Mouse (Mus musculus): Measurements from ENCODE around the gene Qprt. TPM values are rescaled to one million over a fixed set of nuclear protein-coding genes. Genes with fewer than 3 reads are reported as not detected.
"Not testable (repeated sequence)": the region's sequence is repeated elsewhere in the genome, so short reads cannot be mapped to it uniquely, and the experiment has no call there.

Gene Qprt
- polyA plus RNA-seq, 1 experiment, result 0.81 TPM

DNA sequence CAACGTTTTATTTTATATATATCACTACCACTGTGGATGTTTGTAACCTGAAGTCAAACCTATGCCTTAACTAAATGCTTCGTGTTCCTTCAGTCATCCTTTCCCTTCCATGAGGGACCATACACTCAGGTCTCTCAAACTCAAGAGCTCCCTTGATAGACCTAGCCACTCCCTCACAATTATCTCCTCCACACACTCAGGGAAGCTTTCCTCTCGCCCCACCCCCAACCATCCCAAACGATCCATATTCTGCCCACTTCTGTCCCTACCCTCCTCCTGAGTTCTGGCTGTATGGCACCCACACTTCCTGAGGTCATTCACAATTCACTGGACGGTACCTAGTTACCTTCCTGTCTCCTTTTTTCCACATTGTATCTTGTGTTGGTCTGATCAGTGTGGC lies 23.5 kb downstream of the Qprt start:
- DNase-seq (ENCODE audit: low spot score), result no peak

DNA sequence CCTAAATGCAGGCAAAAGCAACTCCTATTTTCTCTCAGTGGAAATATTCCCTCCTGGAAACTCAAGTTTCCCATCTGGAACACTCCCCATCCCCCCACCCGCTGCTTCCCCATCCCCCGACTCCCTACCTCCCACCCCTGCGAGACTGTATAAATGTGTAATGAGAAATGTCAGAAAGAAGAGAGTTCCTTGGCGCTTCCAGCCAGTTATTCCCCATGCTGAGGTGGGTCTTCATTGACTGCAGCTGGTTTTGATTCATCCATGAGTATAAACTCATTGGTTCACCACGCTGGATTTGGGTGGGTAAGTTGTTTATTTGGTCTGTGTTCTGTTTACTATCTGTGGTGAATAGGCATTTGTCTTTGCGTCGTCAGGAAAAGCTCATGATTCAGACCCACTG lies 25.6 kb downstream of the Qprt start:
- DNase-seq (ENCODE audit: low spot score), result no peak

DNA sequence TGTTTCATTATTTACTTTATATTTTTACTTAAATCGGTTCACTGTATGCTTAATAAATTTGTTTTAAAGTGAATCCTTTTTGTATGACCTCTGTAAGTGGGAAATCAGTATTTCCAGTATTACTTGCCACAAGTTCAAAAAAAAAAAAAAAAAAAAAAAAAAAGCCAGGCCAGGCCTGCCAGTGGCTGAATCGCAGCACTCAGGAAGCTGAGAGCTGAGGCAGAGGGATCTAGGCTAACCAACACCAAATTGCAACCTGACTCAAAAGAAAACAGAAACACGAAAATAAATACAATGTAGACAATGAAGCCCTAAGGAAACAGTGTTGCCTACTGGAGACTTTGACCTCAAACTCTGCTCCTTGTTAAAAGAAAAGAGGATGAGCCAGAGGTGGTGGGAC lies 28.1 kb downstream of the Qprt start:
- DNase-seq (ENCODE audit: low spot score), result no peak

DNA sequence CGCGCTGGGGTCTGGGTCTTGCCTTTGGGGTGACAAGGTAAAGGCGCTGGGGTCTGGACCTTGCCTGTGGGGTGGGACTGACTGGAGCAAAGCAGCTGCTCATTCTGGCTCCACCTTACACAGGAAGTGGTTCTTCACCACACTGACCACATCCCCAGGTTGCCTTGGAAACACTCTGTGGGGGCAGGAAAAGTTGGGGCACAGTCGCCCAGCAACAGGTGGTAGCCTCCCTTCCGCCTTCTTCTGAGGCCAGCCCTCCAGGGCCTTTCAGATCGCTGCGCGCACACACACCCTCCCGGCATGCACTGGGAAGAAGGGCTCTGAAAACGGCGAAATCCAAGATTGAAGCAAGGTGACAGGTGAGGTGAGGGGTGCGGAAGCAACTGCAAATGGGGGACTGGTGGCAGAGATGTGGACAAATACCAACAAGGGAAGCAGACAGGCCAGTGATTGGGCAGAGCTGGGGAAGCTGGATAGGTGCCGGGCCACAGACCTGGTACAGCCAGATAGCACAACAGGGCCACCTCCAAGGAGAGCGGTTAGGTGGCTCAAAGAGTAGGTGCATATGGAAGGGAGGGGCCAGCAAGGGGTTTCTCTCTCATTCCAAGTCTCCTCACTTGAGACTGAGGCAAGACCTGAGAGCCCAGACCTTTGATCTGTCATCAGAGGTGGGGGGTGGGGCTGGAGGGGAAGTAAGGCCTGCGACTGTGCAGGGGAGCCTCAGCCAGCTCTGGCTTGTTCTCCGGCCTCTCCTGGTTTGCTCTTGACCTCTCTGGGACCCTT lies 30.7 kb downstream of the Qprt start, which contains the start of gene AI467606:
TSS of gene AI467606 (plus strand) at position 246 of the 783 bp plus-strand sequence.
- DNase-seq (ENCODE audit: low spot score), result no peak

DNA sequence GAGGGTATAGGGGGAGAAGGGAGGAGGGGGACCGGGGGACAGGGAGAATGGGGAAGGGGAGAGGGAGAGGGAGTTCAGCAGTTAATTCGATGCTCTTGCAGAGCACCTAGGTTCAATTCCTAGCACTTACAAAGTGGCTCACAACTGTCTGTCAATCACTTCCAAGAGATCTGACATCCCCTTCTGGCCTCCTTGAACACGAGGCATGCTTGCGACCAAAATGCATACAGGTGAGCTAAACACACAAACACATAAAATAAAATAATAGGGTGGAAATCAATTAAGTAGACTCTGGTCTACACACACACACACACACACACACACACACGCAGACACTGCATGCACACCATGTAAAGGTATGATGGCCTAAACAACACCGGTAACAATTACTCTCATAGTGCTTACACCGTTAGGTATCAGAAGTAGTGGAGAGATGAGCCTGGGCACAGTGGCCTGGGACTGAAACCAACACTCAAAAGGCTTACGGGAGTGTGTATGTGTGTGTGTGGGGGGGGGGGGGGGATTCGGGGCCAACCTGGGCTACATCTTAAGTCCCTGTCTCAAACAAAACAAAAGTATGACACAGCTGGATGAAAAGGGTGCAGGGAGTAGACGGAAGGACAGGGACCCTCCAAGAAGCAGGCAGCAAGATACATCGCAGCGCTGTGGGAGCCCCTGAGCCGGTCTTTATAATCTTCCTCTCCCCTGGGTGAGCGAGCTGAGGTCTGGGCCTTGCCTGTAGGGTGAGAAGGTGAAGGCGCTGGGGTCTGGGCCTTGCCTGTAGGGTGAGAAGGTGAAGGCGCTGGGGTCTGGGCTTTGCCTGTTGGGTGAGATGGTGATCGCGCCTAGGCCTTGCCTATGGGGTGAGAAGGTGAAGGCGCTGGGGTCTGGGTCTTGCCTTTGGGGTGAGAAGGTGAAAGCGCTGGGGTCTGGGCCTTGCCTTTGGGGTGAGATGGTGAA lies 31.6 kb downstream of the Qprt start:
- DNase-seq (ENCODE audit: low spot score), result no peak

DNA sequence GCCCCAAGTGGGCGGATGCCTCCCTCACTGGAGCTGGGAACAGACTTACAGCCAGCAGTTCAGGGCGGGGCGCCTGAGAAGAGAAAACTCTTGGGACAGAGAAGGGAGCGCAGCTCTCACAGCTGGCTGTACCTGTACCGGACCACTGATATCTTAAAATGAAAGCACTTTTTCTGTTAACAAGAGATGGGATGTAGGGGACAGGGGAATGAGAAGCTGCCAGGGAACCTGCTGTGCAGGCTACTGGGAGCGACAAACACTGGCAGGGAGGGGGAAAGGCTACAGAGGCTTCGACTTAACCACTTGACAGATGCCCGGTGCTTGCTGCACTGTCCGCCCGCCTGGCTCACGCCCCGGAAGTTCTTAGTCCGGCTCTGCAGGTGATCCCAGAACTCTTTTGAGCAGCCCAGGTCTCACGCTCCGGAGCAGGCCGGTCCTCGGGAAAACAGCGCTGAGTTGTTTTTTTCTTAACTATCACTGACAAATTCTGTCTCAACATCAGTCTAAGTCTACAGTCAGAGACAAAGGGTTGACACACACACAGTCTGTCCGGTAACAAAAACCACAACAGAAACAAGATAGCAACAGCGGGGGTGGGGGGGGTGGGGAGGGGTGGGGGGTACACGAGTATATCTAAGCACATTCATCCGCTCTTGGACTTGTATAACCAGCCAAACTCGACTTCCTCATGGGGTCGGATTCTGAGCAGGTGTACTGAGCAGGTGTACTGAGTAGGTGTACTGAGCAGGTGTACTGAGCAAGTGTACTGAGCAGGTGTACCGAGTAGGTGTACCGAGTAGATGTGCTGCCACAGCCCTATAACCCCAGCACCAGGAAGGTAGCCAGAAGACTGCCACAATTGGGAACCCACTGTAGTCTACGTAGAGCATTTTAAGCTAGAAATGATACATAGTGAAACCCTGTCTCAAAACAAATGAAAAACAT lies 32.9 kb downstream of the Qprt start:
- no peak for DNase-seq (ENCODE audit: low spot score)

DNA sequence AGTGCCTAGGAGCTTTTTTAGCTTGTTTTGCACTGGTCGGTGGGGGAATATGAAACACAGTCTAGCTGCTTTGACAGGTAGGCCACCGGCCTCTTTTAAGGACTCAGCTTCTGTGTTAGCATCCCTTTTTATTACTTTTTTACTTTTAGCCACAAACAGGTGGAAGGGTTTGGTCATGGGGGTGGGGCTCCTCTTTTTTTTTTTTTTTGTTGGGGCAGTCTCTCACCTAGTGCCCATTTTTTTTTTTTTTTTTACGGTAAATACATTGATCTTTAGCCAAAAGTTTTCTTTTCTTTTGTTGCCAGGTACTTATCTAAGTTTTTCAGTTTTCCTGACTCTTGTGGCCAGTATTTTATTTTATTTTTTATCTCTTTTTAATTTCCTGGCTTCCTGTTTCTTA lies 33.9 kb downstream of the Qprt start:
- no peak for DNase-seq (ENCODE audit: low spot score)

DNA sequence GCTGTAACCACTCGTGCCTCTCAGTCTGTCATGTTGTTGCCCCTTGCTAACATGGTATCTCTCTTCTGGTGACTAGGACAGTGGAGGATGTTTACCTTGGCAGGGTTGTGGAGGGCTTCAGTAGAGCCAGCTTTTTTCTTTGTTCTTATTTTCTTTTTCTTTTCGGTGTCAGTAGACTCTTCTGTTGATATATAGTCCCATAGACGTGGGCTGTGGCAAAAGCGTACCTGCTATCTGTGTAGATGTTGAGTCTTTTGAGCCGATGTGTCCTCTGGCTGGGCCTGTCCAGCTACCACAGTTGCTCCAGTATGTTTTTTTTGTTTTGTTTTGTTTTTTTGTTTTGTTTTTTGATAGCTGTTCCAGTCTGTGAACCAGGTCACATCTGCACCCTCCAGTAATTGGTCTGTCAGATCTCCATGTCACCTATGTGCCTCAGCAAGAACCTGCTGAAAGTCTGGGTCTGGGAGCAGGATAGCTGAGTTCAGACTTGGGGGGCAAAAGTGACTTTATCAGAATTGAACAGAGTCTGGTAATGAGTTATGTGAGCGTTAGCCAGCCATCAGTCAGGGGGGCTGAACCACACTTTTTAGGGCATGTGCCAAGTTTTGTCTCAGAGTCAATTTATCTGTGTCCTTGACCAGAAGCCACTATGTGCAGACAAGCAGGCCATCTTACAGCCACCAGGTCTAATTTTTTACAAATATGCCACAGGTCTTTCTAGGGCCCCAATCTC lies 34.6 kb downstream of the Qprt start, which contains the start of gene Zg16:
TSS of gene Zg16 (minus strand) at position 51 of the 733 bp plus-strand sequence.
- not testable (repeated sequence) for DNase-seq (ENCODE audit: low spot score)

DNA sequence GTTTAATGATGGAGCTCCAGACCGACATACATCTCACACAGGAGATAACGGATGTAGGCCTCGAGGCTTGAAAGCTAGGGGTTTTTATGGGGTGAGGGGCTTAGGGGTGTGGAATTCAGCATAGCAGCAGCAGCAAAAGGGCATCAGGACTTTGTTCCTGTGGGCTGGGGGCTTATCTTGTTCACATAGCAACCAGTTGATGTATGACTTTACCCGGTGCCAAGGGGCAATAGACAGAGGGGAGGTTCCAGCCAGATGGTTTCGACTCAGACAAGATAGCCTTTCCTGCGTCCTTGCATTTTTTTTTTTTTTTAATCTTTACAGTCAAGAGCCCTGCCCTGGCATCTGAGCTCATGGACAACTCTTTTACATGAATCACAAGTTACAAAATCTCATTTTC lies 36.3 kb downstream of the Qprt start:
- DNase-seq (ENCODE audit: low spot score), result not testable (repeated sequence)

DNA sequence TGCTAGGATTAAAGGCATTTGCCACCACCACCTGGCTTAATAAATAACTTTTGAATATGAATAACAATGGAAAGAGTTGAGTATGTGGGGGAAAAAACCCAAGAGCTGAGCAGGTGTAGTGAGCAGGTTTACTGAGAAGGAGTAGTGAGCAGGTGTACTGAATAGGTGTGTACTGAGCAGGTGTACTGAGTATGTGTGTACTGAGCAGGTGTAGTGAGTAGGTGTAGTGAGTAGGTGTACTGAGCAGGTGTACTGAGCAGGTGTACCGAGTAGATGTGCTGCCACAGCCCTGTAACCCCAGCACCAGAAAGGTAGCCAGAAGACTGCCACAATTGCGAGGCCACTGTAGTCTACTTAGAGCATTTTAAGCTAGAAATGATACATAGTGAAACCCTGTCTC lies 37.2 kb downstream of the Qprt start:
- DNase-seq (ENCODE audit: low spot score), result no peak

DNA sequence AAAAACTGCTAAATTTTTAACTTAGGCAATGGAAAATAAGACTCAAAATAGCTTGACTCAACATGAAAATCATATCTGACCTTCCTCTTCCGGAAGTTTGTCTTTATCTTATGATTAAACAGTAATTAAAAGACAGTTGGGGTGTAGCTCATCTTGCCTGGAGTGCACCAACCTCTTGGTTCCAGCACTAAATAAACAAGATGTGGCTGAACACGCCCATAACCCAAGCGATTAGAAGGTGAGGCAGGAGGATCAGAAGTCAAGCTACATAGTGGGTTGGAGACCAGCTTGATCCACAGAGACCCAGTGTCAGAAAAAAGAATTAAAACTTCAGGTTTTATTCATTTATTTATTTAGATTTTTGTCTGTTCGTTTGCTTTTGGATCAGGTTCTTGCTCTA lies 38.3 kb downstream of the Qprt start:
- DNase-seq (ENCODE audit: low spot score), result no peak

DNA sequence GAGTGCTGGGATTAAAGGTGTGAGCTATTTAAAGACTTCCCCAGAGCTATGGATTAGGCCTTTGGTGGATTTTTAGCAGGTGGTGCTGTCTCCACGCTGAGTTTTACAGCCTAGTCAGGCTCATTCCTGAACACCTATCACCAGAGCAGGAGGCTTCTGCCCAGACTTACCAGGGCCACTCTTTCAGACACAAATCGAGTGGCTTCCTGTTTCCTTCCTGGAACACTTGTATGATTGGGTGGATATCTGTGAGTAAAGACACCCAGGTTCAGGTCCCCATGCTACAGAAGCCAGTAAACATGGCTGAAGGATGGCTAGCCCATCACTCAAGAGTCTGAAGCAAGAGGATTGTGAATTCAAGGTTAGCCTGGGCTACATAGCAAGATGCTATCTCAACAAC lies 39.0 kb downstream of the Qprt start:
- DNase-seq (ENCODE audit: low spot score), result no peak

DNA sequence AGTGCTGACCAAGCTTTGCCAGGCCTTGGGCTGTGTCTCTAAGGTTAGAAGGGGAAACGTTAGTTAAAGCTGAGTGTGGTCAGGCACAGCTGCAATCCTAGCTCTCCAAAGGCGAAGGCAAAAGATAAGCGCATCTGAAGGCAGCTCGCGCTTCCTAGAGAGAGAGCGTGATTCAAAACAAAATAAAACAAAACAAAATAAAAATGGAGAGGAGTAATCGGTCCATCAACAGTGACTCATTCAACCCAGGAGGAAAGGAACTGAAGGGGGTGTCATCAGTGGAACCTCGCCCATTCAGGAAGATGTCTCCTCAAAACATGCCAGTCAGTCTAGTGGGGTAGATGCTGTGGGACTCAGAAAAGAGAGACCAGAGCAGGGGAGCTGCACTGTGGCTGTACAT lies 39.8 kb downstream of the Qprt start:
- no peak for DNase-seq (ENCODE audit: low spot score)

DNA sequence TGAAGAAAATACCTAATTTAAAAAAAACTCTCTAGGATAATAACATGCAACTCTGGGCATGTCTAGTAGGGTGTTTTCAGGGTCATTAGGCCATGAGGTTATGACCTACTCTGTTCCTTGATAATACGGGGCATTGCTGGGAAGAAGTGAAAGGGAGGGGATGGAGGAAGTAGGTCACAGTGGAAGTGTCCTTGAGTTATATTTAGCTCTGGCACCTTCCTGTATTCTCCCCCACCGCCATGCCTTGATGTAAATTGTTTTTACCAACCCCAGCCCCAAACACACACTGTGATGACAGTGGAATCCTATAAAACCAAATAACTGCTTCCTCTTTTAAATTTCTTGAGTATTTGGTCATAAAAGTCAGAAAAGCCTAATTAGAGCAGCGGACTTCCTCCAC lies 42.0 kb downstream of the Qprt start:
- DNase-seq (ENCODE audit: low spot score), result no peak

DNA sequence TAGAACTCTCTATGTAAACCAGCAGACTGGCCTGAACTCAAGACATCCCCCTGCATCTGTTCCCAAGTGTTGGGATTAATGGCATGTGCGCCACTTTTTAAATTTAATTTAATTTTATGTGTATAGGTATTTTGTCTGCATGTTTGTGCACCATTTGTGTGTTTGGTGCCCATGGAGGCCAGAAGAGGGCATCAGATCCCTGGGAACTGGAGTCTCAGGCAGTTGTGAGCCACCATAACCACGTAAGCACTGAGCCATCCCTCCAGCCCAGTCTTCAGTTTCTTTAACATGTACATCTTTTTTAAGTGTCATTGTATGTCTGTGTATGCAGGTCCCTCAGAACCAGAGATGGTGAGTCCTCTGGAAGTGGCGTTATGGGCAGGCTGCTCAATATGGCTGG lies 44.3 kb downstream of the Qprt start:
- no peak for DNase-seq (ENCODE audit: low spot score)

DNA sequence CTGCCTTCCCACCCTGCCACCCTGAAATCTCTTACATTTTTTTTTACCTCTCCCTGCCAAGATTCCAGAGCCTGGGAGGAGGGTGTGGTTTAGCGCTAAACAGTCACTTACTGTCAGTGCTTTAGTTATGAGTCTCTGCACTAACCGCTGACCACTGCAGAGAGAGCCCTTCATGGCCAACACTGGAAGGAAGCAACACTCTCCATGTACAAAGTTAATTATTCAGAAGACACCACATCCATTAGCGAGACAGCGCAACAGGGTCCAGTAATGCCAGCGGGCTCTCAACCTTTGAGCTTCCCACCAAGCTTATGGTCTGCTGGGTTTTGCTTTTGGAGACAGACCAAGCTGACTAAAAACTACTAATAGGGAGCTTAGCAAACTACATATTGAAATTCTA lies 45.8 kb downstream of the Qprt start:
- no peak for DNase-seq (ENCODE audit: low spot score)

DNA sequence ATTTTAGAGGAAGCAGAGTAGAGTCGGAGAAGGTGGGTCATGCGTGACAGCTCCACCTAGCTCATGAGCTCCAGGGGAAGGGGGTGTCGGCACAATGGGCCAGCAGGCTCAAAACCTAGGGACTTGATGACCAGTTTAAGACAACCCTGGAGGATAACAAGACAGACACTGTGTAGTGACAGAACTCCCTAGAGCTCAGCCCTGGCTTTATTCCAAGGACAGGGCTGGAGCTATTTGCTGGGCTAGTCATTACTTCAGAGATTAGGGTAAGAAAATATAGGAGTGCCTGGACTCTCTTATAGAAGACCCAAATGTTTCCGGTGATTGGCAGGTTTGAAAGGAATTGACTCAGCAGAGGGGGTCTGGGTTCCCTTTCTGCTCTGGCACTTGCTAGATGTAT lies 48.8 kb downstream of the Qprt start:
- no peak for DNase-seq (ENCODE audit: low spot score)

DNA sequence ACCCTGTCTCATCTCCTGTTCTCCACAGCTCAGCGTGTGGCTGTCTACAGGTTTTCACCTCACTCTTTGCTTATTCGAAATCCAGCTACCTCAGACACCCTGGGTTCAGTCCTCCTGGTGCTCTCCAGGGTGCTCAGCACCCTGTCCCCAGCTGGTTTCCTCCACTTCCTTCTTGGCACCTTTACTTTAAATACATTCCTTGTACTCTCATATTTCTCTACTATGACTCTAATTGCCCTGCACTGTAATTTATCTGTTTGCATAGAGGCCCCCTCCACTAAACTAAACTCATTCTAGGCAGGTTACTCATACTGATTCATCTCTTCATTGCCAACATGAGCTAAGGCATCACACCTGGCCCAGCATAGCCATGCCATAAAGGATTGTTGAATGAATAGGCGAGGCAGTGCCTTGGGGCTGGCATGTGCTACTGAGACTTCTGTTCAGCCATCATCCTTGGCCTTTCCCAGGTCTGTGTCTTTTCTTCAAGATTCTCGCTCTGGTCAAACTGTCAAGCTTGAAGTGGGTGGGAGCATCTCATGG lies 51.1 kb downstream of the Qprt start:
- DNase-seq (ENCODE audit: low spot score), result no peak

DNA sequence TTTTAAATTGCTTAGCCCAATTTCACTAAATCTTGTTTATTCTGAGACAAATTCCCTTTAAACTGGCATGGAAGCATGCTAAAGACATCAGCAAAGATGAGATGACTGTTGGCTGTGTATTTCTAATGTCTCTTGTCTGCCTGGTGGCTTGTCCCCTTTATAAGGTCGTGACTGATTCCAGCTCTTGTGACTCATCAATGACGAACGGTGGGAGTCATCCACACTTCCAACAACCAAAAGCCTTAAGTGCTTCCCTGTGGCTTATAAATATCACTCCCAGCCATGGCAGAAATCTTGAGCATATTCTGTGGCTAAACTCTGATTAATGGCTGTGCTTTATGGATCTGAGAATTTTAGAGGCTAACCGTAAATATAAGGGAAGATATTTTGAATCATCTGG lies 55.7 kb downstream of the Qprt start:
- no peak for DNase-seq (ENCODE audit: low spot score)

DNA sequence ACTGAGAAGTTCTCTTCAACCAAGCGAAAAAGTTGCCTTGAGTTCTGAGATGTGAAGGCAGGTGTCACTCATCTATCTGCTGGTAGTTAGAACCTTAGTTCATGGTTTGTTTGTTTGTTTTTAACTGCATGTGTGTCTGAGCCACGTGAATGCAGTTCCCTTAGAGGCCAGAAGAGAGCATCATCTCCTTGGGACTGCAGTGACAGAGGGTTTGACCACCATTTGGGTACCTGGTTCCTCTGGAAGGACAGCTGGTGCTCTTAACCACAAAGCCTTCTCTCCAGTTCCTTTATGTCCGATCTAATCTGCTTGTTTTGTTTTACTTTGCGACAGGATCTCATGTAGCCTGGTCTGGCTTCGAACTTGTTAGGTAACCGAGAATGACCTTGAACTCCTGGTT lies 56.5 kb downstream of the Qprt start:
- DNase-seq (ENCODE audit: low spot score), result no peak
